Mouse (Mus musculus): ENCODE measurements around the gene Hnrnpm.

DNA sequence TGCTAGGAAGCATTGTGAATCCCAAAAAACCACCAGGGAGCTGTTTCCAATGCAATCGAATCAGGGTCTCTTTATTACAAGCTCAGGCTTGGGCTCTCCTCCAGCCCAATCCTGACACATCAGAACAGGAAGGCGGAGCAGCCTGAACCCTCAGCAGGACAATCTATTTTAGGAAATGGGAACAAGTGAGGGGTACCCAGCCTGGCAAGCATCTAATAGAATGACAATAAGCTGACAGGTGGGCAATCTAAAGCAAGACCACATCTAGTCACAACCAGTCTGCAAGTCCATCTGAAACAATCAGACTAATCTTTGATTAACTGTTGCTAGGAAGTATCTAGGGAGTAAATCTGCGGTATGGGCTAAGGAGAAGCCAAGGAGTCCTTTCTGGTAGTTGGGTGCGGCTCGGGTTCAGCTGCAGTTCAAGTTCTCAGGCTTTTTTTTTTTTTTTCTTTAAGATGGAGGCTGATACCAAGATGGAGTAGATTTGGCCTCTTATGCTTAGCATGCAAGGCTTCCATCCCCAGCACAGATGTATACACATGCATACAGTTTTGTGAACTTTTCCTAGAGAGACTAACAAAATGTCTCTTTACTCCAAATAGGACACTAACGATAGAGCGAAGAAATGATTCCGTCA is 86.7 kb downstream of the Hnrnpm start:
- TF ChIP-seq CTCF (IDR thresholded peaks at IDR 0.05; ENCODE audit: borderline replicate concordance, insufficient read depth, low read length) (no peak), POLR2A (IDR thresholded peaks at IDR 0.05; ENCODE audit: low read depth, low read length) (no peak)

Measured in embryonic fibroblast, embryonic 13.5 days (primary cell).